ENCODE assay signal across 13 mouse cellular contexts in the genomic region with DNA sequence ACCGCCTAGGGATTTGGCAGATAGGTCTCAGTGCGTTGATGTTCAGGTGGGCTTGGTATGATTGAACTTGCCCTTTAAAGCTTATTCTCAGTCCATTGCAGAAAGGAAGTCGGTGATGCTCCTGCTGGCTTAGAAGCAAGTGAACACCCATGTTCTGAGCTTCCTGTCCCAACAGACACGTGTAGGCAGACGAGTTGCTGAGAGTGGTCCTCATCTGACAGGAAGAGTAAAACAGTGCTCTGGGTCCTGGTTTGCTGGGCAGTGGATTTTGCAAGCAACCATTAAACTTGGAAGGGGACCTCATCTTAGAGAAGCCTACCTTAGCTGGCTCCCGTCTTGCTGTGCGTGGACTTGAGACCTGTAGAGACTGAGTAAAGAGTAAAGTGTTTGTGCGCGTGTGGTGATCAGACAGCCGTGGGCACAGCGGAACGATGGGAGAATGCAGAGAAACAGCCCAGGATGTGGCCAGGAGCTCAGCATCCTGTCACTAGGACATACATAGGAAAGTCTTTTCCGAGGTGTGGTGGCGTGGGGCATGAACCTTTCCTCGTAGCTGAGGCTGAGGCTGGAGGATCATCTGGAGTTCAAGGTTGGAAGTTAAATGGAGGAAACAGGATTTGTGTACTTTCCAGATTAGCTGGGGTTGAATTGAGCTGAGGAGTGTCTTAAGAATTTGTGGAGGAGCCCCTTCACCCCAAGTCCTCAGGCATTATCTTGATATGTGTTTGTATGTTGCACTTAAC. TPM values are rescaled to one million over a fixed set of nuclear protein-coding genes. Genes with fewer than 3 reads are reported as not detected.
DNase-seq lines count a peak whose midpoint lies in the region; ATAC-seq lines count a peak whose summit lies in the region.
"Had no signal": no experiment of that assay in that cellular context is flagged by ENCODE, and none has a peak within 500 bp of the region (broad histone marks: within the 10 kb centered on the region; RNA-seq: fewer than 3 reads in every experiment).

No protein-coding gene starts in this region.

- no peaks in the 10 kb centered on the region for H3K27me3 ChIP-seq in heart, embryonic 10.5 days (ENCODE audit: insufficient read depth, poor library complexity, severe bottlenecking)
- H3K27me3 ChIP-seq in neural tube, embryonic 12.5 days (replicated peaks): no peaks in the 10 kb centered on the region
- no peaks in the 10 kb centered on the region for H3K27me3 ChIP-seq in neural tube, embryonic 15.5 days (replicated peaks)
- H3K27me3 ChIP-seq in embryonic facial prominence, embryonic 15.5 days: no peaks in the 10 kb centered on the region
- H3K27me3 ChIP-seq in liver, embryonic 11.5 days (replicated peaks; ENCODE audit: control insufficient read depth, insufficient read depth, low read length): no peaks in the 10 kb centered on the region
- H3K27me3 ChIP-seq: embryonic facial prominence, embryonic 12.5 days had no signal

- 70% methylated on average over 15 of the region's 15 CpGs for WGBS in heart, embryonic 10.5 days
- 57% methylated on average over 15 of the region's 15 CpGs for WGBS in neural tube, embryonic 12.5 days
- 52% methylated on average over 15 of the region's 15 CpGs for WGBS in neural tube, embryonic 15.5 days
- 68% methylated on average over 15 of the region's 15 CpGs for WGBS in embryonic facial prominence, embryonic 15.5 days
- 64% methylated on average over 15 of the region's 15 CpGs for WGBS in liver, embryonic 11.5 days

- peak overlapping the region; percentile 28; the same call in 1 of the 2 replicates for H3K4me2 ChIP-seq in neural tube, embryonic 12.5 days (replicated peaks)
- no peak overlapping the region for H3K4me2 ChIP-seq in neural tube, embryonic 15.5 days
- no peak overlapping the region for H3K4me2 ChIP-seq in embryonic facial prominence, embryonic 15.5 days (replicated peaks)
- H3K4me2 ChIP-seq in liver, embryonic 11.5 days: no peak overlapping the region
- H3K4me2 ChIP-seq: embryonic facial prominence, embryonic 12.5 days had no signal

- H3K4me3 ChIP-seq in heart, embryonic 10.5 days: no peak overlapping the region
- no peak overlapping the region for H3K4me3 ChIP-seq in neural tube, embryonic 12.5 days
- no peak overlapping the region for H3K4me3 ChIP-seq in neural tube, embryonic 15.5 days (replicated peaks)
- no peak overlapping the region for H3K4me3 ChIP-seq in embryonic facial prominence, embryonic 15.5 days (replicated peaks)
- H3K4me3 ChIP-seq in liver, embryonic 11.5 days (ENCODE audit: low read depth, low read length): no peak overlapping the region
- H3K4me3 ChIP-seq: embryonic facial prominence, embryonic 12.5 days; heart, adult 2 months had no signal

- DNase-seq in heart, embryonic 10.5 days (ENCODE audit: low spot score): no peak
- DNase-seq in heart, postnatal 4 days: no peak
- DNase-seq in thymus, postnatal 0 days (ENCODE audit: low spot score): peak; percentile 66
- DNase-seq in right cerebral cortex, postnatal 4 days: no peak
- no peak for DNase-seq in liver, embryonic 11.5 days (ENCODE audit: low spot score)
- DNase-seq: cerebellum, adult 9-11 months; forebrain, postnatal 0 days; heart, adult 2 months had no signal

- peaks cover 9% of the 10 kb centered on the region for H3K36me3 ChIP-seq in heart, embryonic 10.5 days
- H3K36me3 ChIP-seq in neural tube, embryonic 12.5 days: peaks cover 3% of the 10 kb centered on the region; the same call in 1 of the 2 replicates
- H3K36me3 ChIP-seq in neural tube, embryonic 15.5 days: no peaks in the 10 kb centered on the region
- 0 out of 2 replicates have a peak, but pooled peaks cover 5% of the 10 kb centered on the region for H3K36me3 ChIP-seq in embryonic facial prominence, embryonic 15.5 days
- no peaks in the 10 kb centered on the region for H3K36me3 ChIP-seq in liver, embryonic 11.5 days (ENCODE audit: control insufficient read depth, insufficient read depth, low read length)
- H3K36me3 ChIP-seq: embryonic facial prominence, embryonic 12.5 days had no signal

- no peak overlapping the region for H3K9ac ChIP-seq in neural tube, embryonic 12.5 days
- H3K9ac ChIP-seq in neural tube, embryonic 15.5 days (replicated peaks): no peak overlapping the region
- no peak overlapping the region for H3K9ac ChIP-seq in embryonic facial prominence, embryonic 15.5 days
- no peak overlapping the region for H3K9ac ChIP-seq in liver, embryonic 11.5 days (ENCODE audit: low read depth, low read length)
- H3K9ac ChIP-seq: embryonic facial prominence, embryonic 12.5 days; forebrain, postnatal 0 days had no signal

- no peaks in the 10 kb centered on the region for H3K9me3 ChIP-seq in heart, embryonic 10.5 days
- H3K9me3 ChIP-seq in neural tube, embryonic 12.5 days: no peaks in the 10 kb centered on the region
- no peaks in the 10 kb centered on the region for H3K9me3 ChIP-seq in neural tube, embryonic 15.5 days (replicated peaks)
- no peaks in the 10 kb centered on the region for H3K9me3 ChIP-seq in embryonic facial prominence, embryonic 15.5 days (replicated peaks)
- H3K9me3 ChIP-seq in liver, embryonic 11.5 days (ENCODE audit: control insufficient read depth, low read length): no peaks in the 10 kb centered on the region
- H3K9me3 ChIP-seq: embryonic facial prominence, embryonic 12.5 days had no signal

- peaks cover 71% of the 10 kb centered on the region for H3K4me1 ChIP-seq in heart, embryonic 10.5 days
- H3K4me1 ChIP-seq in neural tube, embryonic 12.5 days: peaks cover 70% of the 10 kb centered on the region
- H3K4me1 ChIP-seq in neural tube, embryonic 15.5 days: peaks cover 77% of the 10 kb centered on the region
- H3K4me1 ChIP-seq in embryonic facial prominence, embryonic 15.5 days: peaks cover 67% of the 10 kb centered on the region
- peaks cover 37% of the 10 kb centered on the region for H3K4me1 ChIP-seq in liver, embryonic 11.5 days (replicated peaks; ENCODE audit: control insufficient read depth, insufficient read depth, low read length)

- ATAC-seq in neural tube, embryonic 12.5 days (ENCODE audit: low FRiP score, low read depth): no peak
- ATAC-seq in neural tube, embryonic 15.5 days (ENCODE audit: low FRiP score): no peak
- no peak for ATAC-seq in embryonic facial prominence, embryonic 15.5 days (ENCODE audit: insufficient number of reproducible peaks, low FRiP score, low TSS enrichment, low read depth)
- ATAC-seq in liver, embryonic 11.5 days (replicated peaks; ENCODE audit: low FRiP score): no peak
- ATAC-seq: forebrain, postnatal 0 days; hindbrain, embryonic 16.5 days had no signal

- 0 out of 2 replicates have a peak overlapping the region, but pooled peaks have one; percentile 1 for H3K27ac ChIP-seq in heart, embryonic 10.5 days
- H3K27ac ChIP-seq in neural tube, embryonic 12.5 days: no peak overlapping the region
- H3K27ac ChIP-seq in neural tube, embryonic 15.5 days (replicated peaks): no peak overlapping the region
- peak overlapping the region; percentile 40; the same call in 1 of the 2 replicates for H3K27ac ChIP-seq in embryonic facial prominence, embryonic 15.5 days (replicated peaks)
- H3K27ac ChIP-seq in liver, embryonic 11.5 days (ENCODE audit: low read depth, low read length): no peak overlapping the region

RNA-seq across cellular contexts. Expression of gene Acvr1b, which starts 6.7 kb away (rescaled TPM):
- 5.4 and 5.6 TPM in 2 replicates for polyA plus RNA-seq in heart, embryonic 10.5 days (2016; fragmentation: Nextera tagmentation; extraction: Ambion mirVana)
- 10 to 100 TPM; 20.8 to 21.4 TPM for total RNA-seq in heart, postnatal 4 days (2021)
- polyA plus RNA-seq in neural tube, embryonic 12.5 days (2016; fragmentation: Nextera tagmentation; extraction: Ambion mirVana): 15.9 and 17.6 TPM in 2 replicates
- 19.3 and 23.1 TPM in 2 replicates for polyA plus RNA-seq in neural tube, embryonic 15.5 days (2015; fragmentation: Nextera tagmentation; extraction: Ambion mirVana)
- polyA plus RNA-seq in embryonic facial prominence, embryonic 15.5 days (2015; fragmentation: Nextera tagmentation; extraction: Ambion mirVana): 10.5 and 11.4 TPM in 2 replicates
- 3.9 and 4.6 TPM in 2 replicates for polyA plus RNA-seq in thymus, postnatal 0 days (2015; fragmentation: Nextera tagmentation; extraction: Ambion mirVana)
- polyA plus RNA-seq in liver, embryonic 11.5 days (2014; fragmentation: Nextera tagmentation; extraction: Ambion mirVana): 4.2 and 4.4 TPM in 2 replicates

RNA-seq across cellular contexts. Expression of gene Grasp, which starts 43.5 kb away (rescaled TPM):
- polyA plus RNA-seq in heart, embryonic 10.5 days (2016; fragmentation: Nextera tagmentation; extraction: Ambion mirVana): 3.4 and 5.0 TPM in 2 replicates
- total RNA-seq in heart, postnatal 4 days (2021): 10 to 100 TPM; 13.9 to 15.1 TPM
- polyA plus RNA-seq in neural tube, embryonic 12.5 days (2016; fragmentation: Nextera tagmentation; extraction: Ambion mirVana): 9.2 and 13.8 TPM in 2 replicates
- 2.2 and 2.5 TPM in 2 replicates for polyA plus RNA-seq in neural tube, embryonic 15.5 days (2015; fragmentation: Nextera tagmentation; extraction: Ambion mirVana)
- 11.4 and 15.1 TPM in 2 replicates for polyA plus RNA-seq in embryonic facial prominence, embryonic 15.5 days (2015; fragmentation: Nextera tagmentation; extraction: Ambion mirVana)
- polyA plus RNA-seq in thymus, postnatal 0 days (2015; fragmentation: Nextera tagmentation; extraction: Ambion mirVana): 1.2 TPM in 2 replicates
- 1.5 and 1.7 TPM in 2 replicates for polyA plus RNA-seq in liver, embryonic 11.5 days (2014; fragmentation: Nextera tagmentation; extraction: Ambion mirVana)

RNA-seq across cellular contexts. Expression of gene Acvrl1, which starts 52.2 kb away (rescaled TPM):
- 2.7 and 5.2 TPM in 2 replicates for polyA plus RNA-seq in heart, embryonic 10.5 days (2016; fragmentation: Nextera tagmentation; extraction: Ambion mirVana)
- 10 to 100 TPM; 20.5 to 21.7 TPM for total RNA-seq in heart, postnatal 4 days (2021)
- polyA plus RNA-seq in neural tube, embryonic 12.5 days (2016; fragmentation: Nextera tagmentation; extraction: Ambion mirVana): 8.3 and 10.2 TPM in 2 replicates
- polyA plus RNA-seq in neural tube, embryonic 15.5 days (2015; fragmentation: Nextera tagmentation; extraction: Ambion mirVana): 9.5 and 12.6 TPM in 2 replicates
- polyA plus RNA-seq in embryonic facial prominence, embryonic 15.5 days (2015; fragmentation: Nextera tagmentation; extraction: Ambion mirVana): 17.5 and 19.6 TPM in 2 replicates
- 5.8 and 6.5 TPM in 2 replicates for polyA plus RNA-seq in thymus, postnatal 0 days (2015; fragmentation: Nextera tagmentation; extraction: Ambion mirVana)
- 2.5 TPM in 2 replicates for polyA plus RNA-seq in liver, embryonic 11.5 days (2014; fragmentation: Nextera tagmentation; extraction: Ambion mirVana)

Comparison
In these comparisons a context has a peak if more than half of its experiments do, and no peak if none do; other contexts are left out.
1. H3K27ac ChIP-seq: peak in heart, embryonic 10.5 days (single experiment) and embryonic facial prominence, embryonic 15.5 days (single experiment); none in neural tube, embryonic 12.5 days (single experiment), neural tube, embryonic 15.5 days (single experiment) and liver, embryonic 11.5 days (single experiment).